Mouse (Mus musculus): ENCODE data around the gene Kcnab1.

Gene Kcnab1

GRCm38 (mm10) chr3:65316738-65317137 is 207.6 kb downstream of the Kcnab1 start:
- DNase-seq (ENCODE audit: low spot score in 2 of 2) = no peak

- DNase-seq (ENCODE audit: low spot score in 2 of 2) = peak; percentile 36 to 45
Observed at GRCm38 (mm10) chr3:65317876-65318537, 208.8 kb downstream of the Kcnab1 start.

- DNase-seq (ENCODE audit: low spot score in 2 of 2) = no peak
Observed at GRCm38 (mm10) chr3:65319248-65320008, 210.2 kb downstream of the Kcnab1 start.

GRCm38 (mm10) chr3:65320990-65321389 is 211.8 kb downstream of the Kcnab1 start:
- no peak for DNase-seq (ENCODE audit: low spot score in 2 of 2)

GRCm38 (mm10) chr3:65321981-65322779 is 213.0 kb downstream of the Kcnab1 start:
- no peak for DNase-seq (ENCODE audit: low spot score in 2 of 2)

GRCm38 (mm10) chr3:65325254-65325653 is 216.1 kb downstream of the Kcnab1 start:
- DNase-seq (ENCODE audit: low spot score in 2 of 2) = no peak

- DNase-seq (ENCODE audit: low spot score in 2 of 2) = no peak
Observed at GRCm38 (mm10) chr3:65328814-65329213, 219.6 kb downstream of the Kcnab1 start.

- DNase-seq (ENCODE audit: low spot score in 2 of 2) = peak in 1 of 2 experiments; percentile 22
Observed at GRCm38 (mm10) chr3:65337835-65338464, 228.8 kb downstream of the Kcnab1 start.

GRCm38 (mm10) chr3:65340173-65340951 is 231.2 kb downstream of the Kcnab1 start:
- DNase-seq (ENCODE audit: low spot score in 2 of 2) = no peak

- DNase-seq (ENCODE audit: low spot score in 2 of 2) = no peak
Observed at GRCm38 (mm10) chr3:65346176-65346575, 237.0 kb downstream of the Kcnab1 start.

GRCm38 (mm10) chr3:65352278-65353127 is 243.3 kb downstream of the Kcnab1 start:
- DNase-seq (ENCODE audit: low spot score in 2 of 2) = no peak

GRCm38 (mm10) chr3:65353263-65354037 is 244.3 kb downstream of the Kcnab1 start:
- no peak for DNase-seq (ENCODE audit: low spot score in 2 of 2)

GRCm38 (mm10) chr3:65355479-65355878 is 246.3 kb downstream of the Kcnab1 start:
- DNase-seq (ENCODE audit: low spot score in 2 of 2) = peak; percentile 11 to 18

- no peak for DNase-seq (ENCODE audit: low spot score in 2 of 2)
Observed at GRCm38 (mm10) chr3:65358275-65358674, 249.1 kb downstream of the Kcnab1 start.

GRCm38 (mm10) chr3:65358841-65359240 is 249.7 kb downstream of the Kcnab1 start:
- DNase-seq (ENCODE audit: low spot score in 2 of 2) = no peak

GRCm38 (mm10) chr3:65360163-65360969 is 251.2 kb downstream of the Kcnab1 start:
- no peak for DNase-seq (ENCODE audit: low spot score in 2 of 2)

- peak in 1 of 2 experiments; percentile 59 for DNase-seq (ENCODE audit: low spot score in 2 of 2)
Observed at GRCm38 (mm10) chr3:65363438-65363837, 254.3 kb downstream of the Kcnab1 start.

- DNase-seq (ENCODE audit: low spot score in 2 of 2) = no peak
Observed at GRCm38 (mm10) chr3:65365184-65365583, 256.0 kb downstream of the Kcnab1 start.
